Mouse (Mus musculus): Measurements from ENCODE around the gene 1700109H08Rik.
"Not testable (repeated sequence)": the region's sequence is repeated elsewhere in the genome, so short reads cannot be mapped to it uniquely, and the experiment has no call there.

1700109H08Rik gene

DNA sequence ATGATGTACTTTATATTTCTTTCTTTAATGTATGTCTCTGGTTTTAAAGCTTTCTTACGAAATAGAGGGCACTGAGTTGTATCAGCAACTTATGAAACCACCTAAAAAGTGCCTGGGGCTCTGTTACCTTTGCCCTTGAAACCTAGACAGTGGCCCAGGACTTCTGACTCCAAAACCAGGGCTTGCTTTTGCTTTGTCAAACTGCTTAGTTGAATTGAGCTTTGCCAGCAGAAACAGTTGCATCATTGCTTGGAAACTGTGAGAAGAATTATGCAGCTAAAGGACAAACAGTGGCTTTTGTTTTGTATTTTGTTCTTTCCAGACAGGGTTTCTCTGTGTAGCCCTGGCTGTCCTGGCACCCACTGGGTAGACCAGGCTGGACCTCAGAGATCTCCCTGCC lies 28.9 kb downstream of the 1700109H08Rik start:
- DNase-seq (ENCODE audit: low read depth): no peak

DNA sequence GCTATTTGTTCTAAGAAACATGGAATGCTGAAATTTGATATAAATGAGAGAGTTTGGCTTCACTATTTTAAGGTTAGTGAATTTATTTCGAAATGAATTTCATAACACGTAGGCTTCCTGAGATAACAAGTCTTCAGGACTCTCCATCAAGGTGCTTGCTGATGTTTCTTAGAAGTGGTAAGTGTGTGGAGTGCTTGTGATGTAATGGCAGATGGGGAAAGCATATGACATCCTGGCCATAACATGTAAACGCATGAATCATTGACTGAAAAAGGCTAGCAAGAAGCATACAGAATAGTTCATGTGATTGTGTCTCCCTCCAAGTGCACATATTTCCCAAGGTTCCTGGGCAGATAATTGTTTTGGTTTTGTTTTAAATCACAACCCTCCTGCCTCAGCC lies 29.4 kb downstream of the 1700109H08Rik start:
- no peak for DNase-seq (ENCODE audit: low read depth)

DNA sequence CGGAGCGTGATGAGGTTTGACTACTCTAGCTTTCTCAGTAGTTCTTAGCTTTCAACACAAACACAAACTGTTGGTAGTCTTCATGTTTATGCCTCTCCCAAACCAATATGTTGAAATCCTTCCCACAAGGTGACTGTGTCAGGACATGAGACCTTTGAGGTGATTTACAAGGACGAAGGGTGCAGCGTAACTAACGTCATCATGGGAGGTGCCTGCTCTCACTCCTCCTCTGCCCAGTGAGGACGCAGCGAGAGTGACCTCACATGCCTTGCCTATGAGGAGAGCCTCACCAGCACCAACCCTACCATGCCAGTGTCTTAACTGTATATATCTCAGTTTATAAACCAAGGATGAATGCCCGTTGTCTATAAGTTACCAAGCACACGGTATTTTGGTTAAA lies 35.7 kb downstream of the 1700109H08Rik start:
- no peak for DNase-seq (ENCODE audit: low read depth)

DNA sequence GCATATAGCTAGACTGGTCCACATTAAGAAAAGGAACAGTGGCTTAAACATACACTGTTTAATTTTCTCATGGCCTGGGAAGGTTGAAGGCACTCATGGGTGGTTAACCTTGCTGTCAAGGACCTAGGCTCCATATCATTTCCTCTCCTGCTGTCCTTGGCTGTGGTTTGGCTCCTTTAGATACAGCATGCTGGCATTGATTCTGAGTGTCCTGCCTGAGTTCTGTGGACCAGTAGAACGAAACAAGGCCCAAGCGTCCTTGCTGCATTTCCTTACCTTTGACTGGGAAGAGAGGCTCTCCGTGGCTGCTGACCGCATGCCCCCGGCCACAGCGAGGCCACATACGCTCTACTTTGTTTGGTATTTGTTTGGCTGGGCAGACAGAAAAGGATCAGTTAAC lies 37.9 kb downstream of the 1700109H08Rik start:
- no peak for DNase-seq (ENCODE audit: low read depth)

DNA sequence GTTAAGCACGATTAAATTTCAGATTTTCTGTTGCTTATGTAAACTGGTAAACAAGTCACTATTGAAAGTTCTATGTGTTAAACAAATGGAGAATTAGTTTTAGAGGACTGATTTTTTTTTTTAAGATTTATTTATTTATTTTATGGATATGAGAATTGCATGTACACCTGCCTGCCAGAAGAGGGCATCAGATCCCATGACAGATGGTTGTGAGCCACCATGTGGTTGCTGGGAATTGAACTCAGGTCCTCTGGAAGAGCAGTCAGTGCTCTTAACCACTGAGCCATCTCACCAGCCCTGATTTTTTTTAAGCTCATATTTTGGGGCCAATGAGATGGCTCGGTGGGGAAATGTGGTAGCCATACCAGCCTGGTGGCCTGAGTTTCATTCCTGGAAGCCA lies 40.5 kb downstream of the 1700109H08Rik start:
- DNase-seq (ENCODE audit: low read depth): not testable (repeated sequence)

DNA sequence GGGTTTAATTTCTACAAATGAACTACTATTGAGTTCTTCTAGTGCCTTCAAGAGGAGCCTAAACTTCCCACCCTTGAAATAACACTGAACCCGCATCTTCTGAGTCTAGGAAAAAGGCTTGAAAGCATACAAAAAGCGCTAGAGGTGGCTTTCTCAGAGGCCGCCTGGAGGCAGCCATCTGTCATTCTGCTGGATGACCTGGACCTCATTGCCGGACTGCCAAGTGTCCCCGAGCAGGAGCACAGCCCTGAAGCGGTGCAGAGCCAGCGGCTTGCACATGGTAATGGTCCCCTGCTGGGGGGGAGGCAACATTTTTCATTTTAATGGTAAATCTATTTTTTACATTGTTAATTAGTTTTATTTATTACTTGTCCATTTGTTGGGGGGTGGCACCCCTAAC lies 49.1 kb downstream of the 1700109H08Rik start:
- DNase-seq (ENCODE audit: low read depth): no peak

DNA sequence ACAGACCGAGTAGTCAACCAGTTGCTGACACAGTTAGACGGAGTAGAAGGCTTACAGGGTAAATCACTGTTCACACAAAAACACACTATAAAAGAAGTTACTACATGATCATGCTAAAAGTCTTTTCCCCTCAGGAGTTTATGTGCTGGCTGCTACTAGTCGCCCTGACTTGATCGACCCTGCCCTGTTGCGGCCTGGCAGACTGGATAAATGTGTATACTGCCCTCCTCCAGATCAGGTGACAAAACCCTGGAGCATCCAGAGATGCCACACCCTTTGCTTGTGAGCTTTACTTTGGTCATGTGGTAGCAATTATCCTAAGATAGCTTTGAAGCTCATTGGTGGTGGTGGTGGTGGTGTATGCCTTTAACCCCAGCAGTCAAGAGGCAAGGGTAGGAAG lies 58.7 kb downstream of the 1700109H08Rik start:
- no peak for DNase-seq (ENCODE audit: low read depth)

DNA sequence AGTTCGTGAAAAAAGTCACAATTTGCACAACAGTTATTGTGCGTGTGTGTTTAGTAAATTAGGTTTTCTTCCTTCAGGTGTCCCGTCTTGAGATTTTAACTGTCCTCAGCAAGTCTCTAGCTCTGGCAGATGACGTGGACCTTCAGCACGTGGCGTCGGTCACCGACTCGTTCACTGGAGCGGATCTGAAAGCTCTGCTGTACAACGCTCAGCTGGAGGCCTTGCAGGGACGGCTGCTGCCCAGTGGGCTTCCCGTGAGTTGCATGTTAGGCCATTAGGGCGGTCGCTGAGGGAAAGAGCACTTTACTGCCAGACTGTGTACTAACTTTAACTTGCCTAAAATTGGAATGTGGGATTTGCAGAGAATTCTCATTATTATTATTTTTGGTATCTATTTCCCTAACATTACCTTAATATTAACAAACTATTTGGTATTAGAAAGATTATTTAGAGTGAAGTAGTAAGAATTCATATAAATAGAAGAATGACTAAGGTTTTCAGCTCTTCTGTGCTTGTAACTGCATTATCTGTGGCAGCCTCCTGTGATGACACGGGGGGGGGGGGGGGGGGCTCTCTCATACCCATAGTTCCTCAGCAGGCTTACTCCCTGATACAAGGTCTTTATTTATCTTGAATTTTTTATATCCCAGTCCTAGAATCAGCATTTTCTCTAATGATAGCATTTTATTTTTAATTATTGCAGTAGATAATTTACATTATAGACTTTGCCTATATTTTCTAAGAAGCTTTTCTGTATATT lies 60.3 kb downstream of the 1700109H08Rik start:
- DNase-seq (ENCODE audit: low read depth): no peak

DNA sequence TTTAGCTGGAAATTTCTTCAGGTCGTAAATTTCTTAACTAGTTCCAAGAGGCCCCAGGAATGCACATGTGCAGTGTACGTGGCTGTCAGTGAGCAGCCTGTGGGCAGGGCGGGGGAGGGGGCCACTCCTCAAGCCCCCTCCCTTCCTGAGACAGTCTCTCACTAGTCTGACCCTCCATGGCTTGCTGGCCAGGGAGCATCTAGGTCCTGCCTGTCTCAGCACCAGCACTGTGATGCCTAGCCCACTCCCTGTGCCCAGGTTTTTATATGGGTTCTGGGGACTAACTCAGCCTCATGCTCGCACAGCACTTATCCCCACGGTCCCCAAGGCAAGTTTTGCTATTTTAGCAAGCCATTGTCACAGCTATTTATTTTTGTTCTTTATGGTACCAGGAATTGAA lies 60.9 kb downstream of the 1700109H08Rik start:
- DNase-seq (ENCODE audit: low read depth): no peak

DNA sequence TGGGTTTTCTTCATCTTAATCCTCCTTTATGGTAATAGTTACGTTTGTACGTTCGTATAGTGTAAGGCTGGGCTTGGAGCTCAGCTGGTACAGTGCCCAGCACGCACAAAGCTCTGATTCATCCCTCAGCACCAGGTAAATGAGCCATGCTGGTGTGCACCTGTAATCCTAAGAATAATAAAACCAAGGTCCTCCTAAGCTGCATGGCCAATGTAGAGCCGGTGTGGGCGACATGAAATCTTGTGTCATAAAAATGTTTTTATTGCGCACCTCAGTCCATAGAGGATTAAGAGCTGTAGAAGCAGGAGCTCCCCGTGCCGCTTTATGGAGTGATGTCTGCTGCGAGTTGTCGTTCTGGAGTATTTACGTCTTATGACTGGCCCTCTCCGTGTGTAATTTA lies 61.9 kb downstream of the 1700109H08Rik start:
- no peak for DNase-seq (ENCODE audit: low read depth)

DNA sequence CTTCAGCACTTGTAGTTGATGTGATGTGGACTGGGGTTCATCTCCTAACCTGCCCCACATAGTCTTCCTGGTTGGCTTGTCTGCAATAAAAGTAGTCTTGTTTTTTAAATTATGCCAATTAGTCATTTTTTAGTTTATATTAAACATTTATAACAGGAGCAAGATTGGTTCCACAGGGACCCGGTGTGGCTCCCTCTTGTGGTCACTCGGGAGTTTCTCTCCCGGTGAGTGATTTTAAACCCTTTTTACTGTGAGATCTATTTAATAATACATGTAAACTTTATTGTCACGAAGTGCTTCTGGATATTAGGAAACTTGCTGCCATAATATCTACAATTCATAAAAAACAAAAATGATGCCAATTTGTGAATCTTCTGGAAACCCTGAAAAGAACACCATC lies 62.6 kb downstream of the 1700109H08Rik start:
- DNase-seq (ENCODE audit: low read depth): no peak
